Mouse (Mus musculus): Measurements from ENCODE around the gene Mreg.

The Mreg gene

GRCm38 (mm10) chr1:72196626-72197359 is 15.3 kb downstream of the Mreg start:
- intact Hi-C loops (cut with DNase I) = no loop called here

- intact Hi-C loops (cut with DNase I) = no loop called here
Measured at GRCm38 (mm10) chr1:72196123-72196522, 16.0 kb downstream of the Mreg start.

- intact Hi-C loops (cut with DNase I) = no loop called here
Measured at GRCm38 (mm10) chr1:72191449-72191848, 20.7 kb downstream of the Mreg start.

- intact Hi-C loops (cut with DNase I) = no loop called here
Measured at GRCm38 (mm10) chr1:72188142-72188738, 23.9 kb downstream of the Mreg start.

GRCm38 (mm10) chr1:72187486-72187885 is 24.6 kb downstream of the Mreg start:
- intact Hi-C loops (cut with DNase I) = no loop called here

GRCm38 (mm10) chr1:72186151-72186550 is 26.0 kb downstream of the Mreg start:
- intact Hi-C loops (cut with DNase I) = no loop called here

GRCm38 (mm10) chr1:72183554-72183953 is 28.6 kb downstream of the Mreg start:
- intact Hi-C loops (cut with DNase I) = no loop called here

GRCm38 (mm10) chr1:72182930-72183499 is 29.1 kb downstream of the Mreg start:
- intact Hi-C loops (cut with DNase I) = no loop called here

GRCm38 (mm10) chr1:72179947-72180346 is 32.2 kb downstream of the Mreg start:
- intact Hi-C loops (cut with DNase I) = no loop called here

GRCm38 (mm10) chr1:72176239-72176638 is 35.9 kb downstream of the Mreg start:
- intact Hi-C loops (cut with DNase I) = no loop called here

GRCm38 (mm10) chr1:72174183-72174582 is 37.9 kb downstream of the Mreg start:
- intact Hi-C loops (cut with DNase I) = no loop called here

- intact Hi-C loops (cut with DNase I) = no loop called here
Measured at GRCm38 (mm10) chr1:72173402-72174051, 38.6 kb downstream of the Mreg start.

GRCm38 (mm10) chr1:72172788-72173187 is 39.3 kb downstream of the Mreg start:
- intact Hi-C loops (cut with DNase I) = no loop called here

GRCm38 (mm10) chr1:72171001-72171860 is 40.9 kb downstream of the Mreg start:
- intact Hi-C loops (cut with DNase I) = no loop called here

GRCm38 (mm10) chr1:72167024-72167423 is 45.1 kb downstream of the Mreg start:
- intact Hi-C loops (cut with DNase I) = no loop called here

GRCm38 (mm10) chr1:72166468-72166814 is 45.7 kb downstream of the Mreg start:
- intact Hi-C loops (cut with DNase I) = no loop called here

- intact Hi-C loops (cut with DNase I) = no loop called here
Measured at GRCm38 (mm10) chr1:72165723-72166467, 46.2 kb downstream of the Mreg start.

- intact Hi-C loops (cut with DNase I) = no loop called here
Measured at GRCm38 (mm10) chr1:72160321-72160720, 51.8 kb downstream of the Mreg start.

- intact Hi-C loops (cut with DNase I) = no loop called here
Measured at GRCm38 (mm10) chr1:72145041-72145440, 67.1 kb downstream of the Mreg start.

GRCm38 (mm10) chr1:72144426-72144825 is 67.7 kb downstream of the Mreg start:
- intact Hi-C loops (cut with DNase I) = no loop called here
